Mouse (Mus musculus) embryonic facial prominence, embryonic 10.5 days (tissue): ENCODE measurements around the gene Clps. TPM values are rescaled to one million over a fixed set of nuclear protein-coding genes. Genes with fewer than 3 reads are reported as not detected.

Experiments
- DNase-seq: peaks from one replicate; pipeline ENCODE4 v3.0.0-alpha.2; 2017; ENCODE audit warnings: low spot score
- H3K27ac ChIP-seq: fragments of 300-500 bp; sonication (generic); replicated peaks from 2 replicates; pipeline ENCODE4 v1.5.1; 2016; ENCODE audit warnings: mild to moderate bottlenecking
- H3K27me3 ChIP-seq: fragments of 300-500 bp; sonication (generic); replicated peaks from 2 replicates; pipeline ENCODE4 v1.6.1; 2016; ENCODE audit warnings: low read depth, mild to moderate bottlenecking; ENCODE audit not compliant: poor library complexity, severe bottlenecking
- H3K36me3 ChIP-seq: fragments of 300-500 bp; sonication (generic); replicated peaks from 2 replicates; pipeline ENCODE4 v1.6.1; 2016; ENCODE audit warnings: mild to moderate bottlenecking, moderate library complexity
- H3K4me1 ChIP-seq: fragments of 300-500 bp; sonication (generic); 2 replicates; pipeline ENCODE4 v1.6.1; 2016
- H3K4me3 ChIP-seq: fragments of 300-500 bp; sonication (generic); 2 replicates; pipeline ENCODE4 v1.5.1; 2016; ENCODE audit warnings: mild to moderate bottlenecking, moderate library complexity
- H3K9me3 ChIP-seq: fragments of 300-500 bp; sonication (generic); 2 replicates; pipeline ENCODE4 v1.6.1; 2016; ENCODE audit warnings: mild to moderate bottlenecking
- WGBS: fragments of 180-500 bp; shearing (Covaris S2); methylation state at CpG from one replicate; pipeline ENCODE4 v1.1.7; 2016; 5-methylcytosine and 5-hydroxymethylcytosine counted together
- microRNA-seq: library from miRNA; unstranded; fragments of <30 nt; microRNA quantifications from one replicate; pipeline ENCODE4, GENCODE M21; 2017
- polyA plus RNA-seq: library from polyadenylated mRNA; unstranded; fragments of >200 nt; fragmentation: Nextera tagmentation; extraction: Ambion mirVana; gene quantifications from 2 replicates; pipeline ENCODE4 v1.2.1, GENCODE M21; 2016

Clps gene
- polyA plus RNA-seq, 1 experiment from 2014 or later: not detected

DNA sequence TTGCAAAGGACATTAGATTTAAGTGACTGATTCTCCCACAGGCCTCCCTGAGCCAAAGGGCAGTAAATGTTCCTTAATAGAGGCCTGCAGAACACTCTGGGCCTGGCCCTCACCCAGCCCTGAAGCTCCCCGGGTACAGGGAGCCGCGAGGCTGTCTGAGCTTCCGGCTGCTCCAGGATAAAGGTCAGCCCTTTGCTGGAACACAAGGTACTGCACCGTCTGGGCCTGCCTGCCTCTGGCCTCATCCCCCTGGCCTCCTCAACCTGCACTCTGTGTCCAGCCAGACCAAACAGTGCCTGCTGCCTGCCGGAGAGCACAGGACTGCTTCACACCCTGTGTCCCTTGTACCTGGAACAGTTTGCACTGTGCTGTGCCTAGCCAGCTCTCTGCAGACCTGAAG lies 47.9 kb downstream of the Clps start:
- Histone ChIP-seq H3K27me3 (peaks cover 58% of the 10 kb centered on the region), H3K27ac (peak overlapping the region; percentile 66), H3K4me3 (no peak overlapping the region), H3K4me1 (peaks cover 65% of the 10 kb centered on the region), H3K36me3 (no peaks in the 10 kb centered on the region), H3K9me3 (no peaks in the 10 kb centered on the region)
- DNase-seq: no peak
- WGBS: 39% methylated on average over 6 of the region's 6 CpGs

DNA sequence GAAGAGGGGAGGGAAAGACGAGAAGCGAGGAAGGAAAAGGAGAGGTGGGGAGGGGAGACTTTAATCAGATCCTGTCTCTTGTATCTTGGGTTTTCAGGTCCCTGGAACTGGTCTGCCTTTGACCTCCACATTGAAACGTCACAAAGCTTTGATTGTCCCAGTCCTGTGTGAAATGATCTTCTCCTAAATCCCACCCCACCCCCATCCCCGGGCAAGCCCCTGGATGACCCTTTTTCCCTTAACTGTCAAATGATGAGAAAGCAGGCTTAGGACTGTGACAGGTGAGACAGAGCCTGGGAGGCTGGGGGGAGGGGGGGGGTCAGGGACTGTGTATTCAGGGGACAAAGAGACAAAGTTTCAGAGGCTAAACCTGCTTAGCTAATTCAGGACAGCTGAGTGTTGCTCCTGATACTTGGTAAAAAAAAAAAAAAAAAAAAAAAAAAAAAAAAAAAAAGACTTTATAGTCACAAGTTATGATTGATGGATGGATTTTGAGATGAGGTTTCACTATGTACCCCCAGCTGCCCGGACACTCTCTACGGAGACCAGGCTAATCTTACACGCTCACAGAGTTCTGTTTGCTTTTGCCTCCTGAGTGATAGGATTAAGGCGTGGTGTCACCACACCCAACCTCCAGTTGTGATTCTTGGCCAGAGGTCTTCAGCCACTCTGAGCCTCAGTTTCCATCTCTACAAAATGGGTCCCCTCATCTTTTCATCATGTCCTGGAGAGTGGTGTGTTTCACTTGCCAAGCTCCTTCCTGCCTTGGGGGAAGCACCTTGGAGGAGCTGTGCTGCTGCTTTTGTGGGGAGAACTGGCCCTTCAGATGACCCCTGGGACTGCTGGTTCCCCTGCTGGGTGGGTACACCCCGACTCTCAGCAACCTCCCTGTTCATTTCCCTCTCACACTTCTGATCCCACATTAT lies 48.7 kb downstream of the Clps start:
- DNase-seq: peak; percentile 60
- H3K27me3 ChIP-seq: peaks cover 57% of the 10 kb centered on the region
- WGBS: 33% methylated on average over 9 of the region's 9 CpGs
- peak overlapping the region; percentile 46 for H3K4me3 ChIP-seq
- H3K27ac ChIP-seq: peak overlapping the region; percentile 84
- H3K4me1 ChIP-seq: peaks cover 65% of the 10 kb centered on the region
- no peaks in the 10 kb centered on the region for H3K36me3 ChIP-seq
- H3K9me3 ChIP-seq: no peaks in the 10 kb centered on the region

DNA sequence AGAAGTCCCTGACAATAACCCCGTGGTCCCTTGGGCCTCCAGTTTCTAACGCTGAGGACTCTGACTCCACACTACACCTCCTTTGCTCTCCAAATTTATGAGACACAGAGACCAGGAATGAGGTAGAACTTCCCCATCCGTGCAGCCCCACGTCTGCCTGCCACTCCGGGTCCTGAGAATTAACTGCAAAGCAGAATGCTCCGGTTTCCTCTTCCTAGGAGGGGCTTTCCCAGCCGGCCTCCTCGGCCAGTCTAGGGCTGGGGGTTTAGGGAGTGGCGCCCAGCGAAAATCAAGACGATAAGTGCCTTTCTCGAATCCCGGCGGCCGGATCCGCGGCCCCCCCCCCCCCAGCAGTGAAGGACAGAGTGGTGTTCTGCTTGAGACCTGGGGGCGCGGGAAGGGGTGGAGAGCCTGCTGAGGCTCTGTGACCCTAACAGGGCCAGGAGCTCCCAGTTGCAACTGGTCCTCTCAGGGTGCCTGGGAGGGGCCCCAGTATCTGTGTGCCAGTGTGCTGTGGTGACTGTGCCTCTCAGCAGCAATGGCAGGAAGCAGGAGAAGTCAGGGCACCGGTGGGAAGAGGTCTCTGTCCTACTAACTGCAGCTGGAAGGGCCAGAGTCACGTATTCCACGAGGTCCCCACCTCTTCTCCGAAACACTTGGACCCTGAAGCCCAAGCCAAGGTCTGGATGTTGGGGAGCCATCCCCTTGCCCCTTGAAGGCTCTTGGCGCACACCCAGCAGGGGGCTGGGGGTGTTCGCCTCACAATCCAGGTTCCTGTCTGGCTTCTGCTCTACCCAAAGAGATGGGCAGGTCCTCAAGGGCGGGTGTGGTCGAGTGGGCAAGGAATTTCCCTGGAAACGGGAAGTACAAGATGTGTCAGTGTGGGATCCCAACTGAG lies 49.9 kb downstream of the Clps start:
- Histone ChIP-seq H3K4me1 (peaks cover 66% of the 10 kb centered on the region), H3K36me3 (no peaks in the 10 kb centered on the region), H3K9me3 (no peaks in the 10 kb centered on the region), H3K4me3 (peak overlapping the region; percentile 46), H3K27ac (peak overlapping the region; percentile 84), H3K27me3 (peaks cover 45% of the 10 kb centered on the region)
- peak; percentile 45 for DNase-seq
- 5% methylated on average over 28 of the region's 28 CpGs for WGBS

Small RNAs within 50 kb of the gene (microRNA-seq; reads per million reads assigned to microRNA genes)
- gene Gm25195 (not detected), gene Mir6969 (not detected)

Other genes with a start within 250 kb of the Clps start
- gene Fance, start 247.2 kb downstream of the Clps start, polyA plus RNA-seq: 28.4 and 30.9 TPM in 2 replicates
- gene Rpl10a, start 232.3 kb downstream of the Clps start, polyA plus RNA-seq: 539 and 546 TPM in 2 replicates
- 8.4 and 9.2 TPM in 2 replicates for gene Tead3, start 209.9 kb downstream of the Clps start, polyA plus RNA-seq
- gene Tulp1, start 195.5 kb downstream of the Clps start, polyA plus RNA-seq: 3.4 and 4.9 TPM in 2 replicates
- 32.0 and 32.8 TPM in 2 replicates for gene Fkbp5, start 43.2 kb downstream of the Clps start, polyA plus RNA-seq
- not detected in 2 replicates for gene Armc12, start 30.0 kb downstream of the Clps start, polyA plus RNA-seq
- gene Clpsl2, start 11.4 kb downstream of the Clps start, polyA plus RNA-seq: not detected in 2 replicates
- gene Lhfpl5, start 14.9 kb upstream of the Clps start, polyA plus RNA-seq: 1.1 TPM in 2 replicates
- 130 and 133 TPM in 2 replicates for gene Srpk1, start 61.9 kb upstream of the Clps start, polyA plus RNA-seq
- 0.21 and 0.77 TPM in 2 replicates for gene Slc26a8, start 129.5 kb upstream of the Clps start, polyA plus RNA-seq
- 48.1 and 50.7 TPM in 2 replicates for gene Mapk14, start 130.6 kb upstream of the Clps start, polyA plus RNA-seq
- 3.3 and 3.6 TPM in 2 replicates for gene AC170998.1, start 165.3 kb upstream of the Clps start, polyA plus RNA-seq
- 16.5 and 19.4 TPM in 2 replicates for gene Mapk13, start 208.5 kb upstream of the Clps start, polyA plus RNA-seq
- gene Brpf3, start 240.3 kb upstream of the Clps start, polyA plus RNA-seq: 9.1 and 12.1 TPM in 2 replicates